Mouse (Mus musculus) left cerebral cortex, postnatal 10 days (tissue): ENCODE results near the gene Sgsm1. TPM values are rescaled to one million over a fixed set of nuclear protein-coding genes. Genes with fewer than 3 reads are reported as not detected.

ENCODE experiments used
- DNase-seq, 2 experiments: peaks; one replicate each; pipeline ENCODE4 v3.0.0; 2021 to 2022; ENCODE audit warnings: low spot score in 2 of 2, mixed read lengths in 1 of 2; ENCODE audit errors: extremely low spot score in 1 of 2
- intact Hi-C: fragments of 180-260 bp; cut with DNase I; formaldehyde crosslinking; loops from one replicate; pipeline ENCODE4 v1.15.1; 2025
- total RNA-seq, 2 experiments: library from RNA; stranded (reverse); gene quantifications; 2 replicates each; pipeline ENCODE4 v1.2.3; 2021

The Sgsm1 gene
- total RNA-seq, 2 experiments from 2014 or later = 83.2 to 87.1 TPM

GRCm38 (mm10) chr5:113288490-113288889, 22.1 kb downstream of the Sgsm1 start:
- intact Hi-C loops = no loop called here
- peak in 1 of 2 experiments; percentile 22 for DNase-seq

DNA sequence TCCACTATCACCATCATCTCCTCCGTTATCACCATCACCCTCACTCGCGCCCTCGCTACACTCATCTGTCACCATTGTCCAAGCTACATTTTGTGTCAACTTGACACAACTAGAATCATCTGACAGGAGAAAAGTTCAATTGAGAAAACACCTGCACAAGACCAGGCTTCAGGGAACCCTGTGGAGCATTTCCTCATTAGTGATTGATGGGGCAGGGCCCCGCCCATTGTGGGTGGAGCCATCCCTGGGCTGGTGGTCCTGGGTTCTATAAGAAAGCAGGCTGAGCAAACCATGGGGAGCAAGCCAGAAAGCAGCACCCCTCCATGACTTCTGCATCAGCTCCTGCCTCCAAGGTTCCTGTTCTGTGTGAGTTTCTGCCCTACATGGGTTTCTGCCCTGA, 22.8 kb downstream of the Sgsm1 start:
- intact Hi-C loops = loop anchor here (2.0 kb wide), 1 partner anchor 21 kb away; no protein-coding TSS in a partner anchor
- peak in 1 of 2 experiments; percentile 22 for DNase-seq

- intact Hi-C loops = loop anchor here (2.0 kb wide), 1 partner anchor 22 kb away; no protein-coding TSS in a partner anchor
These were observed 23.7 kb downstream of the Sgsm1 start for GRCm38 (mm10) chr5:113286591-113287520.

GRCm38 (mm10) chr5:113286048-113286447, 24.5 kb downstream of the Sgsm1 start:
- DNase-seq = no peak
- intact Hi-C loops = loop anchor here (2.0 kb wide), 1 partner anchor 23 kb away; no protein-coding TSS in a partner anchor

More at GRCm38 (mm10) chr5:113286591-113287520, 23.7 kb downstream of the Sgsm1 start:
- DNase-seq = peak in 1 of 2 experiments; percentile 68

DNA sequence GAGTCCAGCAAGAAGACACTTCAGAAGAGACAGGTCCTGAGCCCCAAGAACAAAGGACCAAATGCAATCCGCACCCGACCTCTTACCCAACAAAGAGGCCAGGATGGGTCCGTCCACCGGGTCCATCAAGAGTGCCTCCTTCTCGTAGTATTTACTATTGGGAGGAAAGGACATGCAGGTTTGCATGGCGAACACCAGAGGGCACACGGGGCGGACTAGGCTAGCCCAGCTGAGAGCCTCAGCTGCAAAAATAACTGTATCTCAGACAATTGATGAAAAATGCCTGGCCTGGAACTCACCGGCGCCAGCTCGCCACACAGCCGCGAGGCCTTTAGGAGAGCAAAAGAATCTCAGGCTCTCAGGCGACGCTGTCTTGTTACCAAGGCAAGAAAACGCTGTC, 25.0 kb downstream of the Sgsm1 start:
- peak in 1 of 2 experiments; percentile 20 for DNase-seq
- intact Hi-C loops = no loop called here

DNA sequence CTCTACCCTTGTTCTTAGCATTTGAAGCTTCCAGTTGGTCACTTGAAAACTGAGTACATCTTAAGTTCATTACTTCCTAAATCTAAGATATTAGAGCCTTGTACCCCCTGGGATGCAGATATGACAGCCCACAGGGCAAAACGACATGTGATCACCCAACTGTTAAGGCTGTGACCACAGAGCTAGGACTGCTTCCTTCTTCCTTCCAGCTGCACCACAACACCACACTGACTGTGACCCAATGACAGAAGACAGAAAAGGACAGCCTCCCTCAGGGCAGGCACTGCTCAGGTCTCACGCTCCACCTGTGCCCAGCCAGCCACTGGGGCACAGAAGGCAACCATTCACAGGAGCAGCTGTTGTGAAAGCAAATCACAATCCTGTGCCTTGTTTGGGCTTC, 26.9 kb downstream of the Sgsm1 start:
- intact Hi-C loops = no loop called here
- DNase-seq = no peak

DNA sequence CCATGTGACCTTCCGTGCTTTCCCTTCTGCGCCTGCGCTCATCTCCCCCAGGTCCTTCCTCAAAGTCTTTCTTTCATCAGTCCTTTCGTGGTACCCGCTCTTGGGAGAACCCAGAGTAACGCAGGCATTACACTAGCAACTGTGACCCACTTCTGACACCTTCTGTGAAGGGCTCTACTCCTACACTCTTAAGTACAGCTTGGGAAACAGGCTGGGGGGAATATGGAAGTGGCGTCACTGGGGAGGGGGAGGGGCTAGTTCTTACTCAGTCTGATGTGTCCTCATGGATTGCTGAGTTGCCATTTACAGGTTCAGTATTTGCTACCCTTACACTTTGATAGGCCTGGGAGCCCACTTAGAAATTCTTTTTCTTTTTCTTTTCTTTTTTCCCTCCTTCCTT, 29.0 kb downstream of the Sgsm1 start:
- peak in 1 of 2 experiments; percentile 45 for DNase-seq
- intact Hi-C loops = no loop called here

DNA sequence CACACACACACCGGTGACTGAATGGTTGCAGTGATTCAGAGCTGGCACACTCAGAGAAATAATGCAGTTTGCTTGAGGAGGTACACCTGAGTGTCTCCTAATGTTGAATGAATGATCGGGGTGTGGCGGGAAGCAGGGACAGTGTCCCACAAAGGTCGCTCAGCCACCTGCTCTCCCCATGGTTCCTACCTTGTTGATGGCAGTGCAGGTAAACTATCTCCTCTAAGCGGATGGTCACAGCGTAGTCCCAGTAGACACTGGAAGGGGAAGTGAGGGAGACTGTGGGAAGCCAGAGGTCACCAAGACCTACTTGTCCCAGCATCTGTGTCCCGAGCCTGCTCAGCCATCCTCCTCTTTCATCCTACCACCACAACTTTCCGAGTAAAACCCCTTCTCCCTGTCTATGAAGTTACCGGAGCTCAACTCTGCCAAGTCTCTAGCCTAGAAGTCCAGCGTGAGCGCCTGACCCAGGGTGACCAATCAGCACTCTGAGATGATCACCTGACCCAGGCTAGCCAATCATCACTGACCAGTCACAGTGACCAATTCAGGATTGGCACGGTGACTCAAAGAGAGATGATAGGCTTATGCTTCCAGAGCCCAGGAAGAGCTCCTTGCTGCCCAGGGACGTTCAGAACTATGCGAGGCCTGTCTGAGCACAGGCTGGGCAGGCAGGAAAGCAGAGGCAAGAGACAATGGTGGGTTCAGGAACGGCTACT, 30.3 kb downstream of the Sgsm1 start:
- intact Hi-C loops = no loop called here
- peak in 1 of 2 experiments; percentile 56 for DNase-seq

DNA sequence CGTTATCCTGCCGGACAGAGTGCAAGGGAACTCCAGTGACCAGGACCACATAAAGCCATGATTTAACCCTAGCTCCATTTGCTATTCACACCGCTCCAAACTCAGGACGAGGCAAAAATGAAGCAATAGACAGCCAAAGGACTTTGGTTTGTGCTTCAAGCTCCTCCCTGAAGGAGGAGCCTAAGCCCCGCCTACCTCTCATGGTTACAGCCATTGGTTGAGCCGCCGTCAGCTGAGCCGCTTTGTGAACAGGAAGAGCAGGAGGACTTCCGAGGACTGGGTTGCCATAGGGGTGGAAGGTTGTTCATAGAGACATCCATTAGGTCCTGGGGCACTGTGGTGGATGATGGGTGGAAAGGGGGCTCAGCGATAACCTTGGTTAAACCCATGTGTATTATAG, 34.7 kb downstream of the Sgsm1 start:
- intact Hi-C loops = loop anchor here (10.0 kb wide), 1 partner anchor 459 kb away; the partner anchor contains the start of gene Ficd
- peak in 1 of 2 experiments; percentile 57 for DNase-seq

- intact Hi-C loops = loop anchor here (5.0 to 10.0 kb wide), 2 partner anchors 41 to 463 kb away; partner anchors contain the start of genes Ficd and Sgsm1
- DNase-seq = peak; percentile 56 to 72
These were observed 39.3 kb downstream of the Sgsm1 start for GRCm38 (mm10) chr5:113271207-113271811.

DNA sequence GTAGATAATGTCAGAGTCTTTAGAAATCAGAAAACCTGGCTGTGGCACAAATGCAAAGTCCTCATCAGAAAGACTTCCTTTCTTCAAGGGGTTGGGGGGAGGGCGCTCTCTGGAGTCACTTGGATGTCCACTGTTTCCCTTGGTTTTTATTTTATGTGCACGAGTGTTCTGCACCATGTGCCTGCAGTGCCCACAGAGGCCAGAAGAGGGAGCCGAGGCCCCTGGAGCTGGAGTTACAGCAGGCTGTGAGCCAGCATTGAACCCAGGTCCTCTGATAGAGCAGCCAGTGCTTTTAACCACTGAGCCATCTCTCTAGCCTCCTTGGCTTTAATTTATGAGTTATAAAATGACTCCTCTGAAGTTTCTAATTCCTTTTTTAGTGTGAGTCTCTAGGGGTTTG, 40.5 kb downstream of the Sgsm1 start:
- intact Hi-C loops = loop anchor here (5.0 to 10.0 kb wide), 2 partner anchors 42 to 465 kb away; partner anchors contain the start of genes Ficd and Sgsm1
- DNase-seq = no peak

DNA sequence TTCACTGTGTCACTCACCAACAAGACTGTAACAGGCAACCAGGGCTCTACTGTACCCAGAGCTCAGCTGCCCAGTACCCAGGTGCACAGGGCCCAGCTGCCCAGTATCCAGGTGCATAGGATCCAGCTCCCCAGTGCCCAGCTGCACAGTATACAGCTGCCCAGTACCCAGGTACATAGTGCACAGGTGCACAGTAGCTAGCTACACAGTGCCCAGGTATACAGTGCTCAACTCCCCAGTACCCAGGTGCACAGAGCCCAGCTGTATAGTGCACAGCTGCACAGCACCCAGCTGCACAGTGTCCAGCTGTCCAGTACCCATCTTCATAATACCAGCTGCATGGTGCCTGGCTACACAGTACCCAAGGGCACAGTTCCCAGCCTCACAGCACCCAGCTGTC, 42.3 kb downstream of the Sgsm1 start:
- intact Hi-C loops = no loop called here

DNA sequence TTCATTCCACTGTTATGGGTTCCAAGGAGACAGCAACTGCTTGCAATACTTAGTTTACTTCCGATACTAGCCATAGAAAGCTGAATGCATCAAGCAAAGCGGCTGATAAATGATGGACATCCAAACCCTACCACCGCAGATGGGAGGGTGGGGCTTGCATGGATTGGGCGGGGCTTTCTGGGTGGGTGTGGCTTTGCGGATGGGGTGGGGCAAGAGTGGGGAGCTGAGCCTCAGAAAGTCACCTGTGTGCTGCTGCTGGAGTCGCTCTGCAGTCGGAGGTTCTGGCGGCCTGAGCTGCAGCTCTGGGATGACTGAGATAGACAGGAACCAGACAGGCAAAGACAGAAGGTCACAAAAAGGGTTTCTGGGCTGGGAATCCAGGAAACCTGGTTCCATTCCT, 44.9 kb downstream of the Sgsm1 start:
- no peak for DNase-seq
- intact Hi-C loops = no loop called here

More for the DNA sequence above, 42.3 kb downstream of the Sgsm1 start:
- DNase-seq = no peak

DNA sequence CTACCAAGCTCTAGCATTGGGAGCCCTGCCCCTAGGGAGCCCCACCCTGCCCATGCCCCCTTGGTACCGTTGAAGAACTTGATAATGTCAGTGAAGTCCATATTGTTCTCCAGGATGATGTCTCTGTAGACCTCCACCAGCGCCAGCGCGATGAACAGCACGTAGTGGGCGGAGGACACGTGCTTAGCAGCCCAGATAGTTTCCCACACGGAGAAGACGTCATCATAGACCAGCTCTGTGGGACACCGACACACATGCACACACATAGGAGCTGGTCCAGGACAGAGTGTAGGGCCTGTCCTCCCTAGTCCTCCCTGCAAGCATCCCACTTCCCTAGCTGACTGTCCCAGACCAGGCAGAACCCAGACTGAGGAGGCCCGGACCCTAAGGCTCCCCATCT, 59.8 kb downstream of the Sgsm1 start:
- DNase-seq = no peak
- intact Hi-C loops = no loop called here

- intact Hi-C loops = no loop called here
- no peak for DNase-seq
These were observed 61.2 kb downstream of the Sgsm1 start for GRCm38 (mm10) chr5:113249263-113249930.

GRCm38 (mm10) chr5:113230196-113230595, 80.4 kb downstream of the Sgsm1 start:
- peak in 1 of 2 experiments; percentile 11 for DNase-seq
- intact Hi-C loops = no loop called here

- DNase-seq = peak; percentile 82 to 88
- intact Hi-C loops = loop anchor here (5.0 kb wide), 1 partner anchor 129 kb away; no protein-coding TSS in a partner anchor
These were observed 83.9 kb downstream of the Sgsm1 start, which contains the start of gene Tmem211 for GRCm38 (mm10) chr5:113226632-113227102. Tmem211 (plus strand) TSS chr5:113226909.
